22 mouse cellular contexts compared by ENCODE assay signal in the genomic region with DNA sequence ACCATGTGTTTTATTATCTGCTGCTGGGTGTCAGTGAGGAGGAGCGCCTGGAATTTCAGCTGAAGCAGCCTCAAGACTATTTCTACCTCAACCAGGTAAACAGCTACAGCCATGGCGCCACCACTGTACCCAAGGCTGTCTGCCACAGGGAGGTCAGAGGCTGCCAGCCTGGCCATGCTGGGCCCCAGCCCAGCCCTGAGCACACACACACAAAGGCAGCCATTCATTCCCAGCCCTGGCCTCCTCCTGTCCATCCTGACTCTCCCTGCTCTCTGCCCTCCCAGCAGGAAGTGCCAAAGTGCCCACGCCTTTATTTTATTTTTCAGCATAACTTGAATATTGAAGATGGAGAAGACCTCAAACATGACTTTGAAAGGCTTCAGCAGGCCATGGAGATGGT.
"Had no signal": no experiment of that assay in that cellular context is flagged by ENCODE, and none has a peak within 500 bp of the region (broad histone marks: within the 10 kb centered on the region; RNA-seq: fewer than 3 reads in every experiment).

No protein-coding gene starts in this region.

- H3K4me2 ChIP-seq: limb, embryonic 12.5 days; liver, embryonic 12.5 days; liver, embryonic 15.5 days; lung, embryonic 15.5 days; midbrain, embryonic 13.5 days; neural tube, embryonic 13.5 days had no signal

- H3K4me1 ChIP-seq: limb, embryonic 12.5 days; liver, embryonic 15.5 days; lung, embryonic 15.5 days; midbrain, embryonic 10.5 days; midbrain, embryonic 13.5 days; neural tube, embryonic 13.5 days had no signal

- H3K27ac ChIP-seq: left cerebral cortex, adult 2 months; limb, embryonic 12.5 days; liver, embryonic 12.5 days; liver, embryonic 15.5 days; lung, embryonic 15.5 days; midbrain, embryonic 10.5 days; midbrain, embryonic 13.5 days; neural tube, embryonic 13.5 days had no signal

- H3K4me3 ChIP-seq: left cerebral cortex, adult 2 months; limb, embryonic 12.5 days; liver, embryonic 12.5 days; liver, embryonic 15.5 days; lung, embryonic 15.5 days; megakaryocyte, embryonic 14.5 days; midbrain, embryonic 10.5 days; midbrain, embryonic 13.5 days; myocyte; neural tube, embryonic 13.5 days had no signal

- H3K27me3 ChIP-seq: limb, embryonic 12.5 days; liver, embryonic 12.5 days; liver, embryonic 15.5 days; lung, embryonic 15.5 days; megakaryocyte, embryonic 14.5 days; midbrain, embryonic 13.5 days; neural tube, embryonic 13.5 days had no signal

- H3K9ac ChIP-seq: limb, embryonic 12.5 days; liver, embryonic 12.5 days; liver, embryonic 15.5 days; lung, embryonic 15.5 days; midbrain, embryonic 13.5 days; neural tube, embryonic 13.5 days had no signal

- ATAC-seq: liver, embryonic 12.5 days; midbrain, embryonic 13.5 days; midbrain, embryonic 16.5 days had no signal

- DNase-seq: kidney, adult 11 months; kidney, adult 9 months; kidney, postnatal 14 days; kidney, postnatal 4 days; layer of hippocampus, postnatal 36 days; liver; lung, adult 18-20 months; lung, postnatal 10 days; lung, postnatal 36 days; thymus, adult 2 months; thymus, postnatal 25 days had no signal

- H3K9me3 ChIP-seq: limb, embryonic 12.5 days; liver, embryonic 12.5 days; liver, embryonic 15.5 days; lung, embryonic 15.5 days; megakaryocyte, embryonic 14.5 days; midbrain, embryonic 10.5 days; midbrain, embryonic 13.5 days; neural tube, embryonic 13.5 days had no signal
